Mouse (Mus musculus): ENCODE results near the gene P2rx6.
"Not testable (repeated sequence)": the region's sequence is repeated elsewhere in the genome, so short reads cannot be mapped to it uniquely, and the experiment has no call there.

Gene P2rx6

DNA sequence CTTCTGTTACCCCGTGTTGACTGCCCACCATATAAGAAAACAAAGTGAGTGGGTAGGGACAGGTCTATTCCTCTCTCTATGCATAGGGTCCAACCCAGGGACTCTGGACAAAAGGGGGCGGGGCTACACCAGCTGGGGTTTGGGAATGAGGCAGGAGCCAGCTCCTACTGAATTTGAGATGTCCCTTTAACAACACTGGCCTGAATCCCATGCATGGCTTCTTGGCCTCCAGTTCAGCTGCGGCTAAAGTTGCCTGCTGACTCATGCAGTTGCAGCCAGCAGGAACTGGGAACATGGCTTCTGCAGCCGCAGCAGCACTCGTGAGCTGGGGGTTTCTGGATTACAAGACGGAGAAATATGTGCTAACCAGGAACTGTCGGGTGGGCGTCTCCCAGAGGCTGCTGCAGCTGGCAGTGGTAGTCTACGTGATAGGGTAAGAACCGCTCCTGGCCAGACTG lies at the start of gene P2rx6:
P2rx6 (plus strand) TSS at position 135 of the 458 bp plus-strand sequence.
- no peak for DNase-seq (ENCODE audit: low spot score)

GRCm38 (mm10) chr16:17518910-17519309 lies 42.8 kb upstream of the P2rx6 start:
- DNase-seq (ENCODE audit: low spot score) = no peak

DNA sequence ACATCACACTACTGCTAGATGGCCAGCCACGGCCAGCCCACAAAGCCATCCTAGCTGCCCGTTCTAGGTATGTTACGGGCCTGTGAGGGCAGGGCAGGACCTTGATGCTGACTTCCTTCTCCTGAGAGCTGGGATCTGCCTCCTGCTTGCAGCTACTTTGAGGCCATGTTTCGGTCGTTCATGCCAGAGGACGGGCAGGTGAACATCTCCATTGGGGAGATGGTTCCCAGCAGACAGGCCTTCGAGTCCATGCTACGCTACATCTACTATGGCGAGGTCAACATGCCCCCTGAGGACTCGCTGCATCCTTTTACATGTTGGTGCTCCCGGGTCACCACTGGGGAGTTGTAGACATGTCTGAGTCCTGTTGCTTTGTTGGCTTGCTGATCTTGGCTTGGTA lies 37.5 kb upstream of the P2rx6 start:
- no peak for DNase-seq (ENCODE audit: low spot score)

DNA sequence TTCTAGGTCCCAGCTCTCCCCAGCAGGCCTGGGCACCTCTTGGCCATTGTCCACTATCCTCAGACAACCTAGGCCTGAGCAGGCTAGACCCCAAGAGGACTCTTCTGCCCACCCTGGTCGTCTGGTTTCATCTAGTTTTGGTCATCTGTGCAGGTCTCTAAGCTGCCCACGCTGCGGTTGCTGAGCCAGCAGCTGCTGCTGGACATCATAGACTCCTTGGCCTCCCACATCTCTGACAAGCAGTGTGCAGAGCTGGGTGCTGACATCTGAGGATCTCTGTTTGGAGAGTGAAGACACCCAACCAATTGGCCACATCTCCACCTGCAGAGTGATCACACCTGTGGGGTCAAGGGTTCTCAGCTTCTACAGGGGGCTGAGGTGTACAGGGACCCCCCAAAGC lies 36.2 kb upstream of the P2rx6 start:
- no peak for DNase-seq (ENCODE audit: low spot score)

DNA sequence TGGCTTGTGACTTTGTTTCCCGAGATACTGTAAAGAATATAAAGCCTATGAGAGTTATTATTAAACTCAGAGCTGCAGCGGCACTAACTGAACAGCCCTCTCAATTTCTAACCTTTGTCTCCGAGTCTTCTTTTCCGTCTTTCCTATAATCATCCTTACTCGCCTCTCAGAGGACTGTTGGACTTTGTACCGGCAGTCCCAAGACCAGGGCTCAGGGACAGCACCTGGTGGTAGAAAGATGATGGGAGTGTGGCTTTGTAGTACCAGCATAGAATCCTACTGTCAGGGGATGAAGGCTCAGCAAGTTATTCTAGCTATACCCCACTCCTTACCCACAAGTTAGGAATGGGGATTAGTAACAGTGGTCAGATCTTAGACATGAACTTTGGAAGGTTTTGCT lies 35.5 kb upstream of the P2rx6 start:
- DNase-seq (ENCODE audit: low spot score) = no peak

DNA sequence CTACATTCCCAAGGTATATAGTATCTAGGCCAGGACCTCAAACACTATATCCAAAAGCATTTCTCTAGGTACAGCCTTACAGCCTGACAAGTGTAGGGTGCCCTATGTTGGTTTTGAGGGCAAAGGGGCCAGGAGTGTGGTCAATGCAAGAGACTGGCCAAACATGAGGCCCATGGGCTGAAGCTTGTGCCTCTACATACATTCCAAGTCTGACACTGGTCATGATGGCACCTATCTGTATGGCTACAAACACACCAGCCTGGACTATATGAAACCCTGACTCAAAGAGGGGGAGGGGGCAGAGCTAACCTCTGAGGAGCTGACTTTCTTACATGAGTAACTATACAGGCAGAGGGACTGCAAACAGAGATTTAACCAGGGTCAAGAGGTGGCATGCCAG lies 34.1 kb upstream of the P2rx6 start:
- no peak for DNase-seq (ENCODE audit: low spot score)

GRCm38 (mm10) chr16:17528276-17528675 lies 33.4 kb upstream of the P2rx6 start:
- DNase-seq (ENCODE audit: low spot score) = no peak

- DNase-seq (ENCODE audit: low spot score) = no peak
Observed at GRCm38 (mm10) chr16:17529981-17530586, 31.6 kb upstream of the P2rx6 start.

GRCm38 (mm10) chr16:17530640-17531288 lies 30.9 kb upstream of the P2rx6 start, which contains the start of gene Thap7:
Thap7 (minus strand) TSS chr16:17531136.
- DNase-seq (ENCODE audit: low spot score) = peak; percentile 95

DNA sequence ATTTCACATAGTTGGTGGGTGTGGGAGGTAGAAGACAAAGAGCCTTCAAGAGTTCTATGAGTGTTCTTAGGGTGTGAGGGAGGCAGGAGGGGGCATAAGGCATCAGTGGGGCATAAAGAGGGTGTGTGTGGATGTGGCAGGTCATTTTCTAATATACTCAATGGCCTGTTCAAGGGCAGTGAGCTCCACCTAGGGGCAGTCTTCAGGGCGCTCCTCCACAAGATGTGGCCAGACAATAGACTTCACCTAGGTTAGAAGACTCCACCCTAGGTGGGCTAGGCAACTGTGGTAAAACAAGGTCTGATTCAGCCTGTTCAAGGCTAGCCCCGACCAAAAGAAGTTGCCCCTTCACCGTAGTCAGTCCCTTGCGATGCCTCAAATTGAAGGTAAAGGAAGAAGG lies 29.4 kb upstream of the P2rx6 start:
- DNase-seq (ENCODE audit: low spot score) = no peak

DNA sequence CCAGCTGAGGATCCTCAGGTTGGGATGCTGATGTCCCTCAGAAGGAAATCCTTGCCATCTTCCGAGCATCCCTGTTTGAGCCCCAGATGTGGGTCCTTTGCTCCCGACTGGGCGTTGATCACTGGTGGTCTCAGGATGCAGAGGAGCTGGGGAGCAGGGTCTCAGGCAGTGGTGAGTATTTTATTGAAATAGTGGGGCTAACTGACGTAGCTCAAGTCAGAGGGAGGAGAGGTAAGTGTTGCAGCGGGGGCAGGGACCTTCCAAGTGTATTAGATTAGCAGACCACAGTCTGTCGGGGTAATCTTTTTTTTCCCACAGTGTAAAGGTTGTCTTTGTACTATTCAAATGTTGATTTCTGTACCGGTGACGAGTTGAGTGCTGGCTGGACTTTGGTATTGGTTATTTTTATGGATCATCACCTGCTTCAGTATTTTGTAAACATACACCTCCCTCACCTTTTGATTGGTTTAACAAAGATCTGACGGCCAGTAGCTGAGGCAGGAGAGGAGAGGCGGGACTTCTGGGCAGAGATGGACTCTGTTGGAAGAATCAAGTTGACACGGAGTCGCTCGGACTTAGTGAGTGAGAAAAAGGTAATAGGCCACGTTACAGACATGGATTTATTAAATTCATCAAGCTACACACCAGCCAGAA lies 28.9 kb upstream of the P2rx6 start:
- DNase-seq (ENCODE audit: low spot score) = no peak

GRCm38 (mm10) chr16:17536584-17536983 lies 25.1 kb upstream of the P2rx6 start:
- DNase-seq (ENCODE audit: low spot score) = no peak

DNA sequence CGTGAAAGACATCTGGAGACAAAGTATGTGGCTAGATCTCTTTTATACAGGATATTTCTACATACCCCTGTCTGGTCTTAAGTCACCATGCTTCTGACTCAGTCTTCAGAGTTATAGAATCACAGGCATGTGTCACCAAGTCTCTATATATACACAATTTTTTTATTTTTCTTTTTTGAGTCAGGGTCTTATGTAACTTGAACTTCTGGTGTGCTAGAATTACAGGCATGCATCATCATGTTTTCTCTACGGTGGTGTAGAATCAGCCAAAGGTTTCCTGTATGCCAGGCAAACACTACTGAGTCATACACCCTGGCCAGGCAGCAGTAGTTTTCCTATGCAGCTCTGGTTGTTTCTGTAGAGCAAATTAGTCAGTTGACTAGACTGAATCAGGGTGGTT lies 19.1 kb upstream of the P2rx6 start:
- DNase-seq (ENCODE audit: low spot score) = no peak

GRCm38 (mm10) chr16:17552837-17553236 lies 8.8 kb upstream of the P2rx6 start:
- DNase-seq (ENCODE audit: low spot score) = no peak

DNA sequence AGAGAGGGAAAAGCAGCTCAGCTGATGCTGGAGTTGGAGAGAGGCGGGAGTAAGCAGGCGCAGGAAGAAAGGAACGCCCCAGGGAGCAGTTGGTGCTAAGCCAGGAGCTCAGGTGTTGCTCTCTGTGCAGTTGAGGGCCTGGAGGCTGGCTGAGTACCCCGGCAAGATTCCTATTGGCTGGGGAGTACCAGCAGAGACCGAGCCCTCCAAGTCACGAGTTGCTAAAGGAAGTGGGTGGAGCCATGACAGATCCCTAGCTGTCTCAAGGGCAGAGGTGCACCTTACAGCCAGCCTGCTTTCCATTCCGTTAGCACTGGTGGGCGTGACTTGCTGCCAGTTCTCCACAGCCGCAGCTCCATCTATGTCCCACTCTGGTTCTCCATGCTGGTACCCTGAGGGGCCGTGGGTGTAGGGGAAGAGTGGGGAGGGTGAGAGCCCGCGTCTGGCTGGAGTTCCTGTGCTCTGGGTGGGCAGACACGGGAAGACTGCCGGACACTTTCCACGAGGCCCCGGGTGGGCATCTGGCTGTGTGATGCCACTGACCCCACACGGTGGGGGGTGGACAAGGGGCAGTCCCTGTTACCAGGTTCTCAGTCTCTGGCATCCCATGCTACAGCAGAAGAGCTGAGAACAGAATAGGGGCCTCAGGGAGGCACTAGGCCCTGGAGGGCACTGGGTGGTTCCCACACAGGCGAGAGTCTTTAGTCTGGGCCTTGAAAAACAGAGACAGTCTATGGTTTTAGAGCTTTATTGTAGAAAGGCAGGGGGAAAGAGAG lies 7.6 kb upstream of the P2rx6 start:
- no peak for DNase-seq (ENCODE audit: low spot score)

- DNase-seq (ENCODE audit: low spot score) = not testable (repeated sequence)
Observed at GRCm38 (mm10) chr16:17554702-17555101, 7.0 kb upstream of the P2rx6 start.

DNA sequence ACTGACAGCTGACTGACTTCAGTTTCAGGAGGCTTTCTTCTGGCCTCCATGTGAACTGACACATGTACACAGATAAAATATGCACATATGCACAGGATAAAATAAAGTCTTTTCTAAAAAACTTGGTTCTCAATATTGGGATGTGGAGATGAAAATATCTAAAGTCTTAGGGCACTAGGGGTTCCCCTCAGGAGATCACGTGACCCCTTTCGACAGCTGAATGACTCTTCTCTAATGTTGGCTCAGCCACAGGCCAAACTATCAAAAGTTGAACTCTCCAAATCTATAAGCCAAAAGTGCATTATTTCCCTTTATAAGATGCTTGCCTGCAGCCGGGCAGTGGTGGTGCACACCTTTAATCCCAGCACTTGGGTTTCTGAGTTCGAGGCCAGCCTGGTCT lies 5.5 kb upstream of the P2rx6 start:
- DNase-seq (ENCODE audit: low spot score) = no peak

- no peak for DNase-seq (ENCODE audit: low spot score)
Observed at GRCm38 (mm10) chr16:17556907-17557306, 4.8 kb upstream of the P2rx6 start.

DNA sequence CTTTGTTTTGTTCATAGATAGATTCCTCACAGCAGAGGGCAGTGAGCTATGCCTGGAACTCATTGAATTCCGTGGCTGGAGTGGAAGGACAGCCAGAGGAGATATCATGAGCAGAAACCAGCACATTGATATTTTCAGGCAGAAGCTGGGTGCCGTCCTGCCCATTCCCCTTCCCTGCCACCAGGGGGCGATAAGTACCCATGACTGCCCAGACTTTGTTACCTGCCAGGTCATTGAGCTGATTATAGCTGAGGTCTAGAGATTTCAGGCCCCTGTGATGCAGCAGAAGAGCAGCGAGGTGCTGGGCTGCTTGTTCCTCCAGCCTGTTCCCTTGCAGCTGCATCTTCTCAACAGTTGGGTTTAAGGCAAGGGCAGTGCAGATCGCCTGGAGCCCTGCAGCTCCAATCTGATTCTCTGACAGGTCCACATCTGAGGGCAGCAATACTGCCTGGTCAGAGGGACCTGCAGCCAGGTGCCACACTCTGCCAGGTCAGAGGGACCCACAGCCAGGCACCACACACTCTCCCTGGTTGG lies 3.7 kb upstream of the P2rx6 start:
- DNase-seq (ENCODE audit: low spot score) = peak; percentile 74

DNA sequence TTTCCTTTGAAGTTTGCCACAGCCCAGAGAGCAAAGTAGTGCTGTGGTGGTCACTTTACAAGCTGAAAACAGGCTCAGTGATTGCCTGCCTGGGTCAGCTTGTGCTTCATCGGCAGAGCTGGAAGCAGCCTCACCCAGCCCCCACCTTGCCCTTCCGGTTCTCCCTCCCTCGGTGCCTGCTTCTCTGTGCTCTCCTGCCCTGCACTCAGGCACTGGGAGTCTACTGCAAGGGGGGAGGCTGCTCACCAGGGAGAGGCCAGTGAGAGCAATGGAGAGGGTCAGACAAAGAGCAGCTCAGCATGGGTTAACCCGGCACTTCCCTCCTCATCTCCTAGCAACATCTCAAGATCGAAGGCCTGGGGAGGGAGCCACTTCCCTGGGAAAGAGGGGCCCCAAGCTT lies 2.9 kb upstream of the P2rx6 start:
- no peak for DNase-seq (ENCODE audit: low spot score)

DNA sequence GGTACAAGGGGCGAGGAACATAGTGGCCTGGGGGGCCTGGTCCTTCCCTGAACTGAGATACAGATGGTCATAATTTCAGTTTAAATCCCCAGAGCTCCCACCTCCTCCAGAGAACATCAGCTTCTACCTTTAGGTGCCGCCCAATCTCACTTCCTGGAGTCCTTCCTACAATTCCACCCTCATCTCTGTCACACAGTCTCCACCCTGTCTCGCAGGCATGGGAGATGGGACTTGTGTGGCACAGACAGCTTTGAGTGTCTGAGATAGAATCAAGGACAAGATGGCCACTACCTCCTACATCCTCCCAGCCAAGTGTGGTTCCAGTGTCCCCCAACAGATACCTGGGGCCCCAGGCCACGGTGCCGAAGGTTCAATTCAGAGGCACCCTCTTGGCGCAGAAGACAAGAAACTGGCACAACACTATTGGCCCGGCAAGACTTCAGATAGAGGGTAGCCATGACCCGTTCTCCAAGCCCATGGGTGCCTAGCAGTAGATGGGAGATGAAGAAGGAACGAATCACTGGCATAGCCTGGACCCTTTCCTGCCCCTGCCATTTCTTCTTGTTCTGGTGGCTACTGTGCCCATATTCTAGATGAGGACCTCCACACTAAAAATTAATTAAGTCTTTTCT lies 2.2 kb upstream of the P2rx6 start:
- no peak for DNase-seq (ENCODE audit: low spot score)
